Mouse (Mus musculus) MEL (cell line): Measurements from ENCODE around the gene Fam24b. TPM values are rescaled to one million over a fixed set of nuclear protein-coding genes. Genes with fewer than 3 reads are reported as not detected.

Experiments
- DNase-seq: peaks from one replicate; pipeline ENCODE4 v3.0.0; 2011; ENCODE audit warnings: low read depth, low spot score
- H3K27ac ChIP-seq: 2 replicates; pipeline ENCODE4 v1.5.1; 2012; ENCODE audit warnings: low read depth, mild to moderate bottlenecking, control low read depth, low read length, moderate library complexity; ENCODE audit not compliant: control insufficient read depth
- H3K27me3 ChIP-seq, 2 experiments: fragments of 150-350 bp in 1 of 2; sonication (generic) in 1 of 2; 2 replicates each; pipeline ENCODE4 v1.6.1; 2012; ENCODE audit warnings: low read length in 2 of 2, mild to moderate bottlenecking in 2 of 2, improper control_type of control experiment in 1 of 2, moderate library complexity in 1 of 2; ENCODE audit not compliant: insufficient read depth in 2 of 2, control insufficient read depth in 1 of 2
- H3K36me3 ChIP-seq, 2 experiments: 2 replicates each; pipeline ENCODE4 v1.6.1; 2012 to 2014; ENCODE audit warnings: low read length in 2 of 2, improper control_type of control experiment in 1 of 2, inconsistent platforms in 1 of 2, mild to moderate bottlenecking in 1 of 2; ENCODE audit not compliant: insufficient read depth in 2 of 2, control insufficient read depth in 1 of 2
- H3K4me1 ChIP-seq, 2 experiments: fragments of 150-350 bp in 1 of 2; sonication (generic) in 1 of 2; 2 replicates each; pipeline ENCODE4 v1.6.1; 2012; ENCODE audit warnings: low read length in 2 of 2, improper control_type of control experiment in 1 of 2, mild to moderate bottlenecking in 1 of 2; ENCODE audit not compliant: insufficient read depth in 2 of 2, control insufficient read depth in 1 of 2
- H3K4me3 ChIP-seq, 2 experiments: fragments of 150-350 bp in 1 of 2; sonication (generic) in 1 of 2; 2 replicates each; pipeline ENCODE4 v1.5.1; 2012; ENCODE audit warnings: low read depth in 2 of 2, low read length in 2 of 2, mild to moderate bottlenecking in 2 of 2, moderate library complexity in 2 of 2, control low read depth in 1 of 2, improper control_type of control experiment in 1 of 2; ENCODE audit not compliant: control insufficient read depth in 1 of 2, insufficient read depth in 1 of 2
- H3K79me2 ChIP-seq: 2 replicates; pipeline ENCODE4 v1.6.1; 2012; ENCODE audit warnings: mild to moderate bottlenecking, low read length, moderate library complexity; ENCODE audit not compliant: control insufficient read depth, poor library complexity, insufficient read depth
- H3K9ac ChIP-seq: 2 replicates; pipeline ENCODE4 v1.6.1; 2012; ENCODE audit warnings: low read depth, mild to moderate bottlenecking, control low read depth, low read length, moderate library complexity; ENCODE audit not compliant: control insufficient read depth, poor library complexity, severe bottlenecking
- H3K9me3 ChIP-seq: fragments of 150-350 bp; sonication (generic); replicated peaks from 2 replicates; pipeline ENCODE4 v1.6.1; 2012; ENCODE audit warnings: mild to moderate bottlenecking, low read length, improper control_type of control experiment, moderate library complexity; ENCODE audit not compliant: insufficient read depth
- ELF1 ChIP-seq: IDR thresholded peaks from 2 replicates; pipeline ENCODE4 v1.6.1; 2014; ENCODE audit warnings: low read depth, mild to moderate bottlenecking, inconsistent platforms, low read length, improper control_type of control experiment, moderate library complexity
- GABPA ChIP-seq: IDR thresholded peaks from 2 replicates; pipeline ENCODE4 v1.6.1; 2012; ENCODE audit warnings: low read depth, mild to moderate bottlenecking, inconsistent platforms, low read length, improper control_type of control experiment, moderate library complexity
- GATA1 ChIP-seq: IDR thresholded peaks from 2 replicates; pipeline ENCODE4 v1.6.1; 2011; ENCODE audit warnings: low read depth, low read length, improper control_type of control experiment
- HCFC1 ChIP-seq: IDR thresholded peaks from 2 replicates; pipeline ENCODE4 v1.6.1; 2012; ENCODE audit warnings: low read depth, mild to moderate bottlenecking, inconsistent platforms, low read length, improper control_type of control experiment, moderate library complexity
- MAFK ChIP-seq: IDR thresholded peaks from 2 replicates; pipeline ENCODE4 v1.6.1; 2011; ENCODE audit warnings: low read depth, mild to moderate bottlenecking, low read length, improper control_type of control experiment, borderline replicate concordance
- MAX ChIP-seq: IDR thresholded peaks from 2 replicates; pipeline ENCODE4 v1.6.1; 2011; ENCODE audit warnings: low read length, improper control_type of control experiment
- MAZ ChIP-seq: IDR thresholded peaks from 2 replicates; pipeline ENCODE4 v1.6.1; 2012; ENCODE audit warnings: low read depth, mild to moderate bottlenecking, inconsistent platforms, low read length, improper control_type of control experiment
- MXI1 ChIP-seq: IDR thresholded peaks from 2 replicates; pipeline ENCODE4 v1.6.1; 2011; ENCODE audit warnings: mild to moderate bottlenecking, low read depth, low read length, improper control_type of control experiment
- MYC ChIP-seq: IDR thresholded peaks from 2 replicates; pipeline ENCODE4 v1.6.1; 2011; ENCODE audit warnings: low read depth, mild to moderate bottlenecking, low read length, improper control_type of control experiment, moderate library complexity
- NRF1 ChIP-seq: IDR thresholded peaks from 2 replicates; pipeline ENCODE4 v1.6.1; 2014; ENCODE audit warnings: low read depth, mild to moderate bottlenecking, inconsistent platforms, low read length, improper control_type of control experiment, moderate library complexity; ENCODE audit not compliant: poor library complexity, insufficient read depth, severe bottlenecking
- POLR2AphosphoS2 ChIP-seq: IDR thresholded peaks from 2 replicates; pipeline ENCODE4 v1.6.1; 2011; ENCODE audit warnings: low read length, improper control_type of control experiment
- RCOR1 ChIP-seq: IDR thresholded peaks from 2 replicates; pipeline ENCODE4 v1.6.1; 2012; ENCODE audit warnings: low read depth, mild to moderate bottlenecking, inconsistent platforms, low read length, improper control_type of control experiment
- SIN3A ChIP-seq: IDR thresholded peaks from 2 replicates; pipeline ENCODE4 v1.6.1; 2012; ENCODE audit warnings: low read length, improper control_type of control experiment, inconsistent platforms
- SMC3 ChIP-seq: IDR thresholded peaks from 2 replicates; pipeline ENCODE4 v1.6.1; 2011; ENCODE audit warnings: low read depth, low read length, improper control_type of control experiment
- TAL1 ChIP-seq: IDR thresholded peaks from 2 replicates; pipeline ENCODE4 v1.6.1; 2012; ENCODE audit warnings: mild to moderate bottlenecking, inconsistent platforms, low read length, moderate library complexity, mixed read lengths
- TCF12 ChIP-seq: IDR thresholded peaks from 2 replicates; pipeline ENCODE4 v1.6.1; 2014; ENCODE audit warnings: low read depth, mild to moderate bottlenecking, inconsistent platforms, low read length, improper control_type of control experiment, moderate library complexity
- USF1 ChIP-seq: IDR thresholded peaks from 2 replicates; pipeline ENCODE4 v1.6.1; 2014; ENCODE audit warnings: low read depth, mild to moderate bottlenecking, inconsistent platforms, low read length, improper control_type of control experiment, moderate library complexity
- USF2 ChIP-seq, 2 experiments: IDR thresholded peaks; 2 replicates each; pipeline ENCODE4 v1.6.1; 2011 to 2012; ENCODE audit warnings: improper control_type of control experiment in 2 of 2, low read length in 2 of 2, borderline replicate concordance in 1 of 2, inconsistent platforms in 1 of 2, low read depth in 1 of 2, mild to moderate bottlenecking in 1 of 2; ENCODE audit not compliant: insufficient read depth in 1 of 2
- ZKSCAN1 ChIP-seq: IDR thresholded peaks from 2 replicates; pipeline ENCODE4 v1.6.1; 2012; ENCODE audit warnings: low read depth, mild to moderate bottlenecking, inconsistent platforms, low read length, improper control_type of control experiment, moderate library complexity
- polyA plus RNA-seq, 2 experiments: library from polyadenylated mRNA; stranded (reverse) in 1 of 2; unstranded in 1 of 2; fragments of >175 nt in 1 of 2; fragments of >200 nt in 1 of 2; gene quantifications; 2 replicates each; pipeline versions ENCODE4 v1.2.1 to v1.2.4; 2012; ENCODE audit warnings: low replicate concordance in 2 of 2, low read depth in 1 of 2; ENCODE audit not compliant: insufficient read length in 2 of 2, insufficient read depth in 1 of 2, missing spikeins in 1 of 2
- total RNA-seq: library from RNA; depleted of rRNA; stranded (reverse); fragments of 300-350 nt; gene quantifications from 2 replicates; pipeline ENCODE4 v1.2.3, GENCODE M21; 2012

Fam24b gene
- total and polyA plus RNA-seq, 3 experiments: 0.11 TPM; not detected in 2

DNA sequence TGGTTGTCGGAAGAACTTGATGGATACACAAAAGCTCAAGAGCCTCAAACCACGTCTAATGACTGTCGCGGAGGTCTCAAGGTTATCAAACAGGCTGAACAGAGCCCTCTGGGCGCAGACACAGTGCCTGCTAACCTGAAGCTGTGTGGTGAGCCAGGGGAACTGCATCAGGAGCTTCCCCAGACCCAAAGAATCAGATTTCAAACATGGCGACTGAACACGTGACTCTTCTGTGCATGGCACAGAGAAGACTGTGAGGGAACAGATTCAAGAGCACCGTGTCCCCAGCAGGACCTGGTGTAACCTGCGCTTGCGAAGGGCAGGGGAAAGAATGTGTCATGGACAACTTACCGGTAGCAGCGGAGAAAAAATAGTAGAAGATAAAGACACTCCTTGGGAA, 11.7 kb downstream of the Fam24b start:
- H3K36me3 ChIP-seq: no peaks in the 10 kb centered on the region; a peak in 1 of 4 replicates
- no peak for DNase-seq
- no peak overlapping the region for H3K9ac ChIP-seq
- H3K4me1 ChIP-seq: no peaks in the 10 kb centered on the region
- no peaks in the 10 kb centered on the region for H3K79me2 ChIP-seq
- H3K4me3 ChIP-seq: no peak overlapping the region
- no peaks in the 10 kb centered on the region for H3K9me3 ChIP-seq
- H3K27ac ChIP-seq: no peak overlapping the region
- no peaks in the 10 kb centered on the region for H3K27me3 ChIP-seq
- TF ChIP-seq TAL1: no peak
- no peak for TF ChIP-seq MAFK
- no peak for TF ChIP-seq USF2 (IDR thresholded peaks at IDR 0.05; ENCODE audit: borderline replicate concordance in 1 of 2, insufficient read depth in 1 of 2, low read depth in 1 of 2, low read length in 2 of 2)
- no peak for TF ChIP-seq POLR2AphosphoS2
- no peak for TF ChIP-seq GATA1
- no peak for TF ChIP-seq TCF12
- no peak for TF ChIP-seq ZKSCAN1
- TF ChIP-seq, all 39 proteins: peak for 0

DNA sequence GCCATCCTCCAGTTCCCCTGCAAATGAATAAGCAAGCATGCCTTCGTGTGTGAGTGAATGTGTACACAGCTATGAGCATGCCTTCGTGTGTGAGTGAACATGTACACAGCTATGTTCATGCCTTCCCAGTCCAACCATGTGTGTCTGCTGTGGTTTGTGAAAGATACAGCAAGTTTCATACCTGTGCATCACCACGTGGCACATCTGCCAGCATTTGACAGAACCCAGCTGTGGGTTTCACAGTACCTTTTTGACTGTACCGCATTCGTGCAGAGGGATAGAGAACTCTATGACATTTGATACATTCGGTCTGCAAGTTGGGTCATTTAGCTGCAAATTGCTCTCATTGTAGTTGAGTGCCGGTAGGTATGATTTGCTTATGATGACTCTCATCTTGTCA, 14.8 kb downstream of the Fam24b start:
- H3K4me3 ChIP-seq: no peak overlapping the region
- no peak for DNase-seq
- H3K27me3 ChIP-seq: no peaks in the 10 kb centered on the region
- no peak overlapping the region for H3K9ac ChIP-seq
- no peaks in the 10 kb centered on the region for H3K9me3 ChIP-seq
- TF ChIP-seq SMC3 (no peak), MYC (no peak), NRF1 (no peak), SIN3A (no peak), RCOR1 (no peak), GABPA (no peak), HCFC1 (no peak), ZKSCAN1 (no peak), MAZ (no peak), MXI1 (no peak), MAX (no peak), ELF1 (no peak), USF1 (no peak), USF2 (IDR thresholded peaks at IDR 0.05; ENCODE audit: borderline replicate concordance in 1 of 2, insufficient read depth in 1 of 2, low read depth in 1 of 2, low read length in 2 of 2) (no peak)
- no peaks in the 10 kb centered on the region; a peak in 1 of 4 replicates for H3K36me3 ChIP-seq
- no peaks in the 10 kb centered on the region for H3K4me1 ChIP-seq
- H3K27ac ChIP-seq: no peak overlapping the region
- H3K79me2 ChIP-seq: no peaks in the 10 kb centered on the region
